Mouse (Mus musculus): ENCODE results near the gene Aggf1. TPM values are rescaled to one million over a fixed set of nuclear protein-coding genes. Genes with fewer than 3 reads are reported as not detected.

Gene Aggf1
- polyA plus RNA-seq, 1 experiment from 2014 or later: 41.7 TPM

GRCm38 (mm10) chr13:95327345-95327741 lies 47.8 kb downstream of the Aggf1 start:
- peak overlapping the region; percentile 98 for H3K9ac ChIP-seq
- no peaks in the 10 kb centered on the region for H3K27me3 ChIP-seq
- peaks cover 43% of the 10 kb centered on the region for H3K4me1 ChIP-seq
- peak overlapping the region; percentile 95 for H3K27ac ChIP-seq
- H3K4me3 ChIP-seq: peak overlapping the region; percentile 82
- H3K9me3 ChIP-seq (replicated peaks): no peaks in the 10 kb centered on the region
- WGBS: 5% methylated on average over 5 of the region's 5 CpGs
- peak overlapping the region; percentile 82 for H3K4me2 ChIP-seq
- no peaks in the 10 kb centered on the region for H3K36me3 ChIP-seq (ENCODE audit: poor library complexity, severe bottlenecking)
- ATAC-seq: peak; percentile 57

DNA sequence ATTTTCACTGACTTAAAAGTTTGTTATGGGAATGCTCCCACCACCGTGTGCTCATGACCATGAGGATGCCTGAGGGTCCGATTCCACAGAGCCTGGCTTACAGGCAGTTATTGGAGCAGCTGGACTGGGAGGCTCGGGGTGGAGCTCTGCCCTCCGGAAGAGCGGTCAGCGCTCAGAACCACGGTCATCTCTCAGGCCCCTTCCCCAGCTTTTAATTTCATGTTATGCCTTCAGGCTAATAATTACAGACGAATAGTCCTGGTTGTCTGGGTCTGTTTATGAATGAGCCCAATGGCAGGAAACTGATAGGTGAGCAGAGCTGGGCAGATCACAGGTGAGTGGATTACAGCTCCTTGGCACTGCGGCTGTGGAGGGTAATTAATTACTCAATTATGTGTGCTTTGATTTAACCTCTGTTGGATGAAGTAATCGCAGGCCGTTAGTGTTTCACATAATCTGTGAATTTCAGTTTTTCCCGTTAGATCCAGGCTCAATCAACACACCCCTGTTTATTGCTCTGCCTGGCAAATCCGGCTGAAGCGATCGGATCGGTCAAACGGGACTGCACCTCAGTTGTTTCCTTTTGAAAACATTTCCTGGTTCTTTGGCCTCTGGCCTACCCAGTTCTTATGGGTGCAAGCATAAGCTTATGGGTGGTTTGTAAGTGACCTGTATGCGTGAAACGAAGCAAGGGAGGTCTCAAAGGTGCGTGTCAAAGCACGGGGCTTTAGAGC lies 48.4 kb downstream of the Aggf1 start:
- peak overlapping the region; percentile 82 for H3K4me2 ChIP-seq
- peaks cover 38% of the 10 kb centered on the region for H3K4me1 ChIP-seq
- WGBS: 4% methylated on average over 21 of the region's 21 CpGs
- peak overlapping the region; percentile 98 for H3K9ac ChIP-seq
- H3K27me3 ChIP-seq: no peaks in the 10 kb centered on the region
- H3K36me3 ChIP-seq (ENCODE audit: poor library complexity, severe bottlenecking): no peaks in the 10 kb centered on the region
- H3K4me3 ChIP-seq: peak overlapping the region; percentile 82
- H3K27ac ChIP-seq: peak overlapping the region; percentile 95
- H3K9me3 ChIP-seq (replicated peaks): no peaks in the 10 kb centered on the region
- ATAC-seq: no peak

GRCm38 (mm10) chr13:95325907-95326550 lies 49.1 kb downstream of the Aggf1 start:
- Histone ChIP-seq H3K27me3 (no peaks in the 10 kb centered on the region), H3K27ac (peak overlapping the region; percentile 95), H3K4me1 (peaks cover 38% of the 10 kb centered on the region), H3K4me2 (peak overlapping the region; percentile 82), H3K4me3 (peak overlapping the region; percentile 82), H3K36me3 (ENCODE audit: poor library complexity, severe bottlenecking) (no peaks in the 10 kb centered on the region), H3K9me3 (replicated peaks) (no peaks in the 10 kb centered on the region), H3K9ac (peak overlapping the region; percentile 98)
- 13% methylated on average over 5 of the region's 5 CpGs for WGBS
- ATAC-seq: no peak

GRCm38 (mm10) chr13:95325080-95325906 lies 49.9 kb downstream of the Aggf1 start:
- Histone ChIP-seq H3K4me1 (peaks cover 34% of the 10 kb centered on the region), H3K4me3 (peak overlapping the region; percentile 82), H3K27ac (peak overlapping the region; percentile 95), H3K9me3 (replicated peaks) (no peaks in the 10 kb centered on the region), H3K36me3 (ENCODE audit: poor library complexity, severe bottlenecking) (no peaks in the 10 kb centered on the region), H3K9ac (peak overlapping the region; percentile 98), H3K4me2 (peak overlapping the region; percentile 82), H3K27me3 (no peaks in the 10 kb centered on the region)
- ATAC-seq: peak; percentile 69
- under 1% methylated on average over 63 of the region's 63 CpGs for WGBS

DNA sequence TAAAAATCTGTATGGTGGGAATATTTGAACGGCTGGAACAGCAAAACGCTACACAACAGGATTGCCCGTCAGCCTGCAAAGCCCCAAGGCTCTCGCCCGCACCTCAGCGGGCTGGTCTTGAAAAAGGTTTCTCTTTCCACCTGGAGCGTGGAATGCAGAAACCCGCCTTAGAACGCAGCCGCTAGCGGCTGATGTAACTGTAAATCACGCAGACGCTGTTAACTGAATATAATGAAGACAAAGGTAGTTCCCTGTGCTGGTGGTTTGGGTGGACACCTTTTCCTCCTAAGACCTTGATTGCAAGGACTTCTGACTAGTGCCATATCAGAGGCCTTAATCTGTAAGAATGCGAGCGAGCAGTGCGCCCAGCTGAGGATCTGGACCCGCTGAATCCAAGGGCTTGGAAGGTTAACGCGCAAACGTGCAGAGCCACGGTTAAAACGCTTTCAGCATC lies 50.5 kb downstream of the Aggf1 start:
- Histone ChIP-seq H3K27me3 (no peaks in the 10 kb centered on the region), H3K36me3 (ENCODE audit: poor library complexity, severe bottlenecking) (no peaks in the 10 kb centered on the region), H3K4me1 (peaks cover 33% of the 10 kb centered on the region), H3K9ac (peak overlapping the region; percentile 98), H3K9me3 (replicated peaks) (no peaks in the 10 kb centered on the region), H3K4me2 (peak overlapping the region; percentile 82), H3K27ac (peak overlapping the region; percentile 95), H3K4me3 (peak overlapping the region; percentile 82)
- peak; percentile 28 for ATAC-seq
- WGBS: under 1% methylated on average over 22 of the region's 22 CpGs

GRCm38 (mm10) chr13:95323950-95324625 lies 51.1 kb downstream of the Aggf1 start:
- Histone ChIP-seq H3K4me1 (peaks cover 34% of the 10 kb centered on the region), H3K9me3 (replicated peaks) (no peaks in the 10 kb centered on the region), H3K9ac (peak overlapping the region; percentile 98), H3K4me3 (peak overlapping the region; percentile 82), H3K36me3 (ENCODE audit: poor library complexity, severe bottlenecking) (no peaks in the 10 kb centered on the region), H3K4me2 (peak overlapping the region; percentile 82), H3K27ac (peak overlapping the region; percentile 95), H3K27me3 (no peaks in the 10 kb centered on the region)
- ATAC-seq: peak; percentile 61
- WGBS: 24% methylated on average over 15 of the region's 15 CpGs

GRCm38 (mm10) chr13:95323400-95323799 lies 51.8 kb downstream of the Aggf1 start, which contains the start of gene Zbed3:
TSS of gene Zbed3 (plus strand) at chr13:95323612.
- Histone ChIP-seq H3K4me2 (peak within 1 kb of the TSS; percentile 82), H3K4me3 (peak within 1 kb of the TSS; percentile 82), H3K27ac (peak within 1 kb of the TSS; percentile 95), H3K9ac (peak within 1 kb of the TSS; percentile 98), H3K9me3 (replicated peaks) (no peaks in the 10 kb centered on the region), H3K27me3 (no peaks in the 10 kb centered on the region), H3K4me1 (peaks cover 28% of the 10 kb centered on the region), H3K36me3 (ENCODE audit: poor library complexity, severe bottlenecking) (no peaks in the 10 kb centered on the region)
- WGBS: 91% methylated on average over 6 of the region's 6 CpGs
- ATAC-seq: no peak

GRCm38 (mm10) chr13:95320451-95320850 lies 54.7 kb downstream of the Aggf1 start:
- Histone ChIP-seq H3K9me3 (replicated peaks) (no peaks in the 10 kb centered on the region), H3K9ac (no peak overlapping the region), H3K4me2 (no peak overlapping the region), H3K27me3 (no peaks in the 10 kb centered on the region), H3K4me1 (0 out of 2 replicates have a peak, but pooled peaks cover 4% of the 10 kb centered on the region), H3K4me3 (no peak overlapping the region), H3K27ac (no peak overlapping the region), H3K36me3 (ENCODE audit: poor library complexity, severe bottlenecking) (no peaks in the 10 kb centered on the region)
- 64% methylated on average over 4 of the region's 4 CpGs for WGBS
- no peak for ATAC-seq

DNA sequence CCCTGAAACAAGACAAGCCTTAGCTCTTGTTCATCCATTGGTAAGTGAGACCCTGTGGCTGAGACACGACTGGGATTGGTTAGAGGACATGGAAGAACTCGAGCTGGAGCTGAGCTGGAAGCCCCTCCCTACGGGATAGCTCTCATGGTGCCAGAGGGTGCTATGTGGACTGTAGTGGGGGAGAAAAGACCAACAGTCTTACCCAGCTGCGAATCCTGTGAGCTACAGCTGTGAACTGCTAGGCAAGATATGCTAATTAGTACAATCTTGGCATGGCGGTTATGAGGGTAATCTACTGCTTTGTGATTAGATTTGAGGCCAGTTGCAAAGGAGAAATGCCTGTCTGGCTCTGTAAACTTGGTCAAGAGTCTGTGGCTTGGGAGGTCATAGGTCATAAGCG lies 56.0 kb downstream of the Aggf1 start:
- ATAC-seq: peak; percentile 67
- Histone ChIP-seq H3K36me3 (ENCODE audit: poor library complexity, severe bottlenecking) (no peaks in the 10 kb centered on the region), H3K9ac (no peak overlapping the region), H3K27me3 (no peaks in the 10 kb centered on the region), H3K4me2 (no peak overlapping the region), H3K9me3 (replicated peaks) (no peaks in the 10 kb centered on the region), H3K4me1 (0 out of 2 replicates have a peak, but pooled peaks cover 4% of the 10 kb centered on the region), H3K4me3 (no peak overlapping the region), H3K27ac (no peak overlapping the region)
- 73% methylated on average over 6 of the region's 6 CpGs for WGBS

GRCm38 (mm10) chr13:95312016-95312415 lies 63.1 kb downstream of the Aggf1 start:
- no peaks in the 10 kb centered on the region for H3K9me3 ChIP-seq (replicated peaks)
- no peak overlapping the region for H3K27ac ChIP-seq
- no peak overlapping the region for H3K4me3 ChIP-seq
- H3K4me2 ChIP-seq: no peak overlapping the region
- ATAC-seq: peak; percentile 74
- no peaks in the 10 kb centered on the region for H3K36me3 ChIP-seq (ENCODE audit: poor library complexity, severe bottlenecking)
- H3K4me1 ChIP-seq: peaks cover 5% of the 10 kb centered on the region; the same call in 1 of the 2 replicates
- no peaks in the 10 kb centered on the region for H3K27me3 ChIP-seq
- WGBS: 40% methylated on average over 6 of the region's 6 CpGs
- H3K9ac ChIP-seq: no peak overlapping the region

DNA sequence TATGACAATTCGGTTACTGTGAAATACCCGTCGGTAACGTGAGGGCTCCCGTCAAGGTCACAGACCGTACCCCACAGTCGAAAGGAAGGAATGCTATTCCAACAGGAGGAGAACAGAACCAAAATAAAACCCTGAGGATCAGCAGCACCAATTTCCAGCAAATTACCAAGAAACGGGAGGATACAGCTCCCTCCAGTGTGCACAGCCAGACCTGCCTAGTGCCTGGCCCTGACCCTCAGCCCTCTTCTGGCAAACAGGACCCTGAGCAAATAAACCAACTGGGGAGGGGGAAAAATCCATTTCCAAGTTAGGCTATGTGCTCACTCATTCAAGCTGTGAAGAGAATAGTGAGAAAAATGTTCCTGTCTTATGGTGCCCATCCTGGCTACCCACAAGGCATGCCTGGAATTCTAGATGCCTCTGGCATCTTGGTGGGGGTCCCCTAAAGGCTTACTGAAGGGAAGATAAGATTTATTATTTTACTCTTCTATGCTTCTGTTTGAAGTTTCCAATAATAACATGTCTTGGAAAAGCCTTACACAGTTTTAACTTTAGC lies 68.0 kb downstream of the Aggf1 start:
- Histone ChIP-seq H3K9ac (no peak overlapping the region), H3K4me3 (no peak overlapping the region), H3K4me2 (no peak overlapping the region), H3K36me3 (ENCODE audit: poor library complexity, severe bottlenecking) (no peaks in the 10 kb centered on the region), H3K4me1 (peaks cover 4% of the 10 kb centered on the region; the same call in 1 of the 2 replicates), H3K27me3 (no peaks in the 10 kb centered on the region), H3K27ac (no peak overlapping the region), H3K9me3 (replicated peaks) (no peaks in the 10 kb centered on the region)
- ATAC-seq: no peak
- WGBS: 89% methylated on average over 8 of the region's 8 CpGs
